In the genomic region with DNA sequence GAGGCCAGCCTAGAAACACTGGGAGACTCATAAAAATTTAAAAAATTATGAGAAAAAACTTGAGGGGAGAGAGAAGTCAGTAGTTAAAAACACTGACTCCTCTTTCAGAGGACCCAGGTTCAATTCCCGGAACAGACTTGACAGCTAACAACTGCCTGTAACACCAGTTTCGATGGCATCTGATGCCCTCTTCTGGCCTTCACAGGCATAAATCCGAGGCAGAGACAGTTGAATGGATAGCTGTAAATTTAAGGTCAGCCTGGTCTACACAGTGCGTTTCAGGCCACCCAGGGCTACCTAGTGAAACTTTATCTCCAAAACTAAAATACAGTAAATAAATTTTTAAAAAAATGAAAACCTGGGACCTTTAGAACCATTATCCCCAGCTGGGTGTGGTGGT, we compare ENCODE assay signal across 22 mouse cellular contexts. TPM values are rescaled to one million over a fixed set of nuclear protein-coding genes. Genes with fewer than 3 reads are reported as not detected.
DNase-seq lines count a peak whose midpoint lies in the region; ATAC-seq and TF ChIP-seq lines count a peak whose summit lies in the region.
"Had no signal": no experiment of that assay in that cellular context is flagged by ENCODE, and none has a peak within 500 bp of the region (broad histone marks: within the 10 kb centered on the region; RNA-seq: fewer than 3 reads in every experiment).

No protein-coding gene starts in this region.

- H3K4me2 ChIP-seq in midbrain, postnatal 0 days (ENCODE audit: low read depth, low read length, poor library complexity, severe bottlenecking), result no peak overlapping the region
- no peak overlapping the region for H3K4me2 ChIP-seq in midbrain, embryonic 13.5 days (replicated peaks)
- no peak overlapping the region for H3K4me2 ChIP-seq in stomach, postnatal 0 days (replicated peaks; ENCODE audit: low read depth)
- H3K4me2 ChIP-seq: forebrain, embryonic 15.5 days; heart, embryonic 12.5 days; hindbrain, embryonic 15.5 days; midbrain, embryonic 11.5 days; neural tube, embryonic 13.5 days had no signal

- ATAC-seq in midbrain, postnatal 0 days (ENCODE audit: low FRiP score), result no peak
- ATAC-seq in midbrain, embryonic 13.5 days, result no peak
- ATAC-seq in stomach, postnatal 0 days (ENCODE audit: low FRiP score, low TSS enrichment), result no peak
- ATAC-seq: forebrain, embryonic 15.5 days had no signal

- H3K36me3 ChIP-seq in midbrain, postnatal 0 days (ENCODE audit: insufficient read depth, low read length), result peaks cover 29% of the 10 kb centered on the region
- H3K36me3 ChIP-seq in midbrain, embryonic 13.5 days, result peaks cover 67% of the 10 kb centered on the region
- peaks cover 20% of the 10 kb centered on the region for H3K36me3 ChIP-seq in stomach, postnatal 0 days (ENCODE audit: control insufficient read depth, insufficient read depth, low read length)

- 86% methylated on average over 4 of the region's 4 CpGs for WGBS in midbrain, postnatal 0 days
- WGBS in midbrain, embryonic 13.5 days, result 83% methylated on average over 4 of the region's 4 CpGs
- WGBS in stomach, postnatal 0 days, result 71% methylated on average over 4 of the region's 4 CpGs

- H3K27me3 ChIP-seq in midbrain, postnatal 0 days (ENCODE audit: insufficient read depth, low read length), result no peaks in the 10 kb centered on the region
- H3K27me3 ChIP-seq in midbrain, embryonic 13.5 days, result no peaks in the 10 kb centered on the region
- H3K27me3 ChIP-seq in stomach, postnatal 0 days (ENCODE audit: control insufficient read depth, insufficient read depth, low read length), result no peaks in the 10 kb centered on the region
- H3K27me3 ChIP-seq: forebrain, embryonic 15.5 days; heart, embryonic 12.5 days; hindbrain, embryonic 15.5 days; neural tube, embryonic 13.5 days had no signal

- peak overlapping the region; percentile 88 for H3K27ac ChIP-seq in gastrocnemius, adult 2 months
- H3K27ac ChIP-seq in layer of hippocampus, adult 2 months, result no peak overlapping the region
- no peak overlapping the region for H3K27ac ChIP-seq in midbrain, postnatal 0 days (ENCODE audit: low read depth, low read length)
- no peak overlapping the region for H3K27ac ChIP-seq in midbrain, embryonic 13.5 days
- H3K27ac ChIP-seq in stomach, postnatal 0 days (replicated peaks), result no peak overlapping the region
- H3K27ac ChIP-seq: forebrain, embryonic 15.5 days; hindbrain, embryonic 15.5 days; macrophage; neural tube, embryonic 13.5 days had no signal

- no peaks in the 10 kb centered on the region for H3K9me3 ChIP-seq in midbrain, postnatal 0 days (ENCODE audit: low read length)
- no peaks in the 10 kb centered on the region for H3K9me3 ChIP-seq in midbrain, embryonic 13.5 days
- H3K9me3 ChIP-seq in stomach, postnatal 0 days (ENCODE audit: control insufficient read depth, low read length), result no peaks in the 10 kb centered on the region
- H3K9me3 ChIP-seq: forebrain, embryonic 15.5 days; heart, embryonic 12.5 days; hindbrain, embryonic 15.5 days; neural tube, embryonic 13.5 days had no signal

- H3K9ac ChIP-seq in midbrain, postnatal 0 days (replicated peaks; ENCODE audit: low read length, poor library complexity, severe bottlenecking), result no peak overlapping the region
- H3K9ac ChIP-seq in midbrain, embryonic 13.5 days (replicated peaks), result no peak overlapping the region
- no peak overlapping the region for H3K9ac ChIP-seq in stomach, postnatal 0 days (ENCODE audit: low read length)
- H3K9ac ChIP-seq: forebrain, embryonic 15.5 days; heart, embryonic 12.5 days; hindbrain, embryonic 15.5 days; neural tube, embryonic 13.5 days had no signal

- H3K4me1 ChIP-seq in midbrain, postnatal 0 days (ENCODE audit: insufficient read depth, low read length), result no peaks in the 10 kb centered on the region
- H3K4me1 ChIP-seq in midbrain, embryonic 13.5 days (replicated peaks), result no peaks in the 10 kb centered on the region
- H3K4me1 ChIP-seq in stomach, postnatal 0 days (replicated peaks; ENCODE audit: control insufficient read depth, insufficient read depth), result no peaks in the 10 kb centered on the region
- H3K4me1 ChIP-seq: forebrain, embryonic 15.5 days; hindbrain, embryonic 15.5 days; neural tube, embryonic 13.5 days had no signal

- no peak overlapping the region for H3K4me3 ChIP-seq in gastrocnemius, adult 2 months
- H3K4me3 ChIP-seq in layer of hippocampus, adult 2 months, result no peak overlapping the region
- no peak overlapping the region for H3K4me3 ChIP-seq in midbrain, postnatal 0 days (ENCODE audit: low read depth, low read length)
- H3K4me3 ChIP-seq in midbrain, embryonic 13.5 days (replicated peaks), result no peak overlapping the region
- H3K4me3 ChIP-seq in stomach, postnatal 0 days (ENCODE audit: low read depth, low read length), result no peak overlapping the region
- H3K4me3 ChIP-seq: erythroblast, embryonic 14.5 days; forebrain, embryonic 15.5 days; heart, embryonic 12.5 days; hindbrain, embryonic 15.5 days; neural tube, embryonic 13.5 days had no signal

- DNase-seq in gastrocnemius, adult 2 months, result no peak
- DNase-seq in gastrocnemius, adult 18-20 months (ENCODE audit: low spot score), result no peak
- no peak for DNase-seq in layer of hippocampus, adult 2 months (ENCODE audit: low spot score in 2 of 2)
- no peak for DNase-seq in layer of hippocampus, adult 9-11 months
- no peak for DNase-seq in midbrain, postnatal 0 days (ENCODE audit: low spot score)
- no peak for DNase-seq in stomach, postnatal 0 days (ENCODE audit: low spot score)
- DNase-seq in lung, postnatal 36 days, result no peak
- DNase-seq: cerebellum, adult 8-10 months; heart, postnatal 36 days; kidney, adult 11 months; kidney, postnatal 14 days; right cerebral cortex, postnatal 25 days had no signal

- peak; percentile 48 for TF ChIP-seq CTCF in gastrocnemius, adult 2 months (IDR thresholded peaks at IDR 0.05)
- peak; percentile 62 for TF ChIP-seq CTCF in layer of hippocampus, adult 2 months (conservative IDR thresholded peaks at IDR 0.05)
- peak; percentile 49 for TF ChIP-seq CTCF in midbrain, postnatal 0 days (IDR thresholded peaks at IDR 0.05)
- TF ChIP-seq CTCF in stomach, postnatal 0 days (IDR thresholded peaks at IDR 0.05; ENCODE audit: low read depth), result peak; percentile 55

- intact Hi-C loops in gastrocnemius, adult 2 months (cut with DNase I), result loop anchor here (2.0 kb wide), 1 partner anchor 16 kb away; a partner anchor contains a TSS

- no peak for TF ChIP-seq EP300 in stomach, postnatal 0 days (optimal IDR thresholded peaks at IDR 0.05)

RNA-seq across cellular contexts. Expression of a gene that starts 8.4 kb away (rescaled TPM):
- 10 to 100 TPM; 17.5 to 21.5 TPM for total RNA-seq in gastrocnemius, adult 2 months (2021)
- 10 to 100 TPM; 18.4 to 22.7 TPM for total RNA-seq in gastrocnemius, adult 18-20 months (2021)
- 10 to 100 TPM; 16.6 to 18.6 TPM for total RNA-seq in layer of hippocampus, adult 2 months (2021)
- 10.3 and 10.9 TPM in 2 replicates for total RNA-seq in midbrain, postnatal 0 days (2014; rRNA removed)
- 30.7 and 31.7 TPM in 2 replicates for polyA plus RNA-seq in midbrain, postnatal 0 days (2015; fragmentation: Nextera tagmentation; extraction: Ambion mirVana)
- polyA plus RNA-seq in midbrain, embryonic 13.5 days (2015; fragmentation: Nextera tagmentation; extraction: Ambion mirVana), result 48.3 and 51.1 TPM in 2 replicates
- polyA plus RNA-seq in stomach, postnatal 0 days (2015; fragmentation: Nextera tagmentation; extraction: Ambion mirVana), result 105 TPM in 2 replicates

RNA-seq across cellular contexts. Expression of a gene that starts 15.5 kb away (rescaled TPM):
- total RNA-seq in gastrocnemius, adult 2 months (2021), result 100 to 1,000 TPM; 151 to 515 TPM
- 100 to 1,000 TPM; 271 to 315 TPM for total RNA-seq in gastrocnemius, adult 18-20 months (2021)
- 1 to 10 TPM; 1.4 to 1.5 TPM for total RNA-seq in layer of hippocampus, adult 2 months (2021)
- total RNA-seq in midbrain, postnatal 0 days (2014; rRNA removed), result 5.0 and 6.9 TPM in 2 replicates
- polyA plus RNA-seq in midbrain, postnatal 0 days (2015; fragmentation: Nextera tagmentation; extraction: Ambion mirVana), result 1.7 and 2.0 TPM in 2 replicates
- 2.8 and 3.0 TPM in 2 replicates for polyA plus RNA-seq in midbrain, embryonic 13.5 days (2015; fragmentation: Nextera tagmentation; extraction: Ambion mirVana)
- 7.4 and 9.0 TPM in 2 replicates for polyA plus RNA-seq in stomach, postnatal 0 days (2015; fragmentation: Nextera tagmentation; extraction: Ambion mirVana)

RNA-seq across cellular contexts. Expression of a gene that starts 28.4 kb away (rescaled TPM):
- under 1 TPM; 0.14 to 0.26 TPM for total RNA-seq in gastrocnemius, adult 2 months (2021)
- total RNA-seq in gastrocnemius, adult 18-20 months (2021), result under 1 TPM; 0.31 to 0.39 TPM
- 10 to 100 TPM; 40.5 to 40.7 TPM for total RNA-seq in layer of hippocampus, adult 2 months (2021)
- 17.7 and 19.8 TPM in 2 replicates for total RNA-seq in midbrain, postnatal 0 days (2014; rRNA removed)
- 11.4 and 11.5 TPM in 2 replicates for polyA plus RNA-seq in midbrain, postnatal 0 days (2015; fragmentation: Nextera tagmentation; extraction: Ambion mirVana)
- 14.2 and 19.3 TPM in 2 replicates for polyA plus RNA-seq in midbrain, embryonic 13.5 days (2015; fragmentation: Nextera tagmentation; extraction: Ambion mirVana)
- polyA plus RNA-seq in stomach, postnatal 0 days (2015; fragmentation: Nextera tagmentation; extraction: Ambion mirVana), result 0.13 TPM in 2 replicates
- total RNA-seq: adrenal gland, adult 18-20 months had no signal
- polyA plus RNA-seq: liver, embryonic 16.5 days had no signal

RNA-seq across cellular contexts. Expression of a gene that starts 29.6 kb away (rescaled TPM):
- 10 to 100 TPM; 11.1 to 14.3 TPM for total RNA-seq in gastrocnemius, adult 2 months (2021)
- total RNA-seq in gastrocnemius, adult 18-20 months (2021), result 10 to 100 TPM; 12.7 to 13.9 TPM
- total RNA-seq in layer of hippocampus, adult 2 months (2021), result 10 to 100 TPM; 35.1 to 35.7 TPM
- total RNA-seq in midbrain, postnatal 0 days (2014; rRNA removed), result 32.8 and 34.3 TPM in 2 replicates
- 73.8 and 75.9 TPM in 2 replicates for polyA plus RNA-seq in midbrain, postnatal 0 days (2015; fragmentation: Nextera tagmentation; extraction: Ambion mirVana)
- polyA plus RNA-seq in midbrain, embryonic 13.5 days (2015; fragmentation: Nextera tagmentation; extraction: Ambion mirVana), result 147 and 153 TPM in 2 replicates
- polyA plus RNA-seq in stomach, postnatal 0 days (2015; fragmentation: Nextera tagmentation; extraction: Ambion mirVana), result 58.7 and 63.5 TPM in 2 replicates

RNA-seq across cellular contexts. Expression of a gene that starts 56.6 kb away (rescaled TPM):
- total RNA-seq in gastrocnemius, adult 2 months (2021), result 10 to 100 TPM in 1 of 2 experiments, 1 to 10 TPM in 1; 8.9 to 10.6 TPM
- total RNA-seq in gastrocnemius, adult 18-20 months (2021), result 1 to 10 TPM; 7.4 to 8.1 TPM
- 10 to 100 TPM; 43.6 to 51.2 TPM for total RNA-seq in layer of hippocampus, adult 2 months (2021)
- 19.0 and 20.5 TPM in 2 replicates for total RNA-seq in midbrain, postnatal 0 days (2014; rRNA removed)
- 14.3 and 16.0 TPM in 2 replicates for polyA plus RNA-seq in midbrain, postnatal 0 days (2015; fragmentation: Nextera tagmentation; extraction: Ambion mirVana)
- 25.4 and 30.4 TPM in 2 replicates for polyA plus RNA-seq in midbrain, embryonic 13.5 days (2015; fragmentation: Nextera tagmentation; extraction: Ambion mirVana)
- 23.5 and 24.8 TPM in 2 replicates for polyA plus RNA-seq in stomach, postnatal 0 days (2015; fragmentation: Nextera tagmentation; extraction: Ambion mirVana)

Comparison
In these comparisons a context has a peak if more than half of its experiments do, and no peak if none do; other contexts are left out.
1. RNA of a gene that starts 15.5 kb away (total RNA-seq): 151 to 515 TPM in gastrocnemius, adult 2 months and 271 to 315 TPM in gastrocnemius, adult 18-20 months; 5.0 to 6.9 TPM in midbrain, postnatal 0 days and 1.4 to 1.5 TPM in layer of hippocampus, adult 2 months; every median in the first group is over 10 times any median in the second.
2. RNA of a gene that starts 28.4 kb away (total RNA-seq): 40.5 to 40.7 TPM in layer of hippocampus, adult 2 months and 17.7 to 19.8 TPM in midbrain, postnatal 0 days; 0.31 to 0.39 TPM in gastrocnemius, adult 18-20 months and 0.14 to 0.26 TPM in gastrocnemius, adult 2 months; every median in the first group is over 10 times any median in the second.
3. Peak in every context shown above with its lines, with median percentiles within 50 percentile points of each other: CTCF ChIP-seq.